Mouse (Mus musculus) limb, embryonic 15.5 days (tissue): ENCODE measurements around the gene Rpusd2. TPM values are rescaled to one million over a fixed set of nuclear protein-coding genes. Genes with fewer than 3 reads are reported as not detected.

ENCODE experiments used
- ATAC-seq: fragments of 200-750 bp; cut with Nextera tagmentation; 2 replicates; pipeline ENCODE4 v1.8.0; 2017; ENCODE audit warnings: low read depth, moderate TSS enrichment; ENCODE audit not compliant: insufficient number of reproducible peaks, low FRiP score, low TSS enrichment
- H3K27ac ChIP-seq: fragments of 300-500 bp; sonication (generic); 2 replicates; pipeline ENCODE4 v1.5.1; 2015; ENCODE audit warnings: moderate library complexity, mild to moderate bottlenecking, inconsistent platforms
- H3K27me3 ChIP-seq: fragments of 300-500 bp; sonication (generic); 2 replicates; pipeline ENCODE4 v1.6.1; 2015; ENCODE audit warnings: inconsistent platforms
- H3K36me3 ChIP-seq: fragments of 300-500 bp; sonication (generic); 2 replicates; pipeline ENCODE4 v1.6.1; 2015; ENCODE audit warnings: inconsistent platforms
- H3K4me1 ChIP-seq: fragments of 300-500 bp; sonication (generic); 2 replicates; pipeline ENCODE4 v1.6.1; 2015; ENCODE audit warnings: inconsistent platforms
- H3K4me2 ChIP-seq: fragments of 300-500 bp; sonication (generic); 2 replicates; pipeline ENCODE4 v1.6.1; 2015; ENCODE audit warnings: mild to moderate bottlenecking, inconsistent platforms
- H3K4me3 ChIP-seq: fragments of 300-500 bp; sonication (generic); 2 replicates; pipeline ENCODE4 v1.5.1; 2015; ENCODE audit warnings: mild to moderate bottlenecking, inconsistent platforms
- H3K9ac ChIP-seq: fragments of 300-500 bp; sonication (generic); 2 replicates; pipeline ENCODE4 v1.6.1; 2015; ENCODE audit warnings: inconsistent platforms
- H3K9me3 ChIP-seq: fragments of 300-500 bp; sonication (generic); 2 replicates; pipeline ENCODE4 v1.6.1; 2016; ENCODE audit warnings: inconsistent platforms
- WGBS: fragments of 180-500 bp; shearing (Covaris S2); methylation state at CpG from one replicate; pipeline ENCODE4 v1.1.7; 2015; 5-methylcytosine and 5-hydroxymethylcytosine counted together
- polyA plus RNA-seq: library from polyadenylated mRNA; unstranded; fragments of >200 nt; fragmentation: Nextera tagmentation; extraction: Ambion mirVana; gene quantifications from 2 replicates; pipeline ENCODE4 v1.2.1, GENCODE M21; 2015

Rpusd2 gene
- polyA plus RNA-seq, 1 experiment from 2014 or later: 4.1 TPM

- WGBS: 93% methylated on average over 3 of the region's 3 CpGs
- Histone ChIP-seq H3K4me1 (peaks cover 9% of the 10 kb centered on the region), H3K27me3 (no peaks in the 10 kb centered on the region), H3K27ac (no peak overlapping the region), H3K4me3 (no peak overlapping the region), H3K9me3 (no peaks in the 10 kb centered on the region), H3K4me2 (no peak overlapping the region), H3K36me3 (peaks cover 39% of the 10 kb centered on the region), H3K9ac (no peak overlapping the region)
- ATAC-seq: no peak
Observed at GRCm38 (mm10) chr2:119017647-119018046, 16.9 kb upstream of the Rpusd2 start.

DNA sequence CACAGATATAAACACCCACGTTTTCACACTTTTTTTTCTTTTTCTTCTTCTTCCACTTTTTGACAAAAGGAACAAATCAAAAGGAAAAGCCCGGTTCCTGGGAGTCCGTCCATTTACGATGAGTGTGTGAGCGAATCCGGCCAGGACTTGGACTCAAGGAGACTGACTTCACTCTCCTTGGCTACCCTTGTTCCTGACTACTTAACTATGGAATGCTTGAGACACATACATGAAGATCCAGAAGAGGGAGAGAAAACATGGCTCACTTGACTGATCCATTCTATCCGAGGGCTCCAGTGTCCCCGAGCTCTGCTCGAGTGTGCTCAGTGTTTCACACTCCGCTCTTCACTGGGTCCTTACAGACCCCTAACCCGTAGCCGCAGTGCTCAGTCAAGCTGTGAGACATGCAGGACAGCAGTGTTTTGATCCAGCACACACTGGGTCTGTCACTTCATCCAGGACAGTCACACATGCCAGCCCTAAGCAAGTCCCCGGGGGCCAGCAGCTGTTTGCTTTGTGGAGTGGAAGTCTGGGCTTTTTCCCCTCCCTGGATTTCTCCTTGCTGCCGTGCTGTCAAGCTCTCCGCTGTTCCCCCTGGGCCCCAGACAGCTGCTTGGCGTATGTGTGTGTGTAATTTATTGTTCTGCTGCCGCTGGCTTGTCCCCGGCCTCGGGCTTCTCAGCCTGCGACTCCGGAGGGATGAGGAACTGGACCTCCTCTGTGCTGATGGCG, 16.0 kb upstream of the Rpusd2 start:
- H3K9me3 ChIP-seq: no peaks in the 10 kb centered on the region
- peaks cover 9% of the 10 kb centered on the region for H3K4me1 ChIP-seq
- 43% methylated on average over 22 of the region's 22 CpGs for WGBS
- peak; percentile 80 for ATAC-seq
- H3K36me3 ChIP-seq: peaks cover 46% of the 10 kb centered on the region
- no peaks in the 10 kb centered on the region for H3K27me3 ChIP-seq
- no peak overlapping the region; the same call in 1 of the 2 replicates for H3K4me2 ChIP-seq
- peak overlapping the region; percentile 78 for H3K27ac ChIP-seq
- no peak overlapping the region for H3K9ac ChIP-seq
- H3K4me3 ChIP-seq: no peak overlapping the region

GRCm38 (mm10) chr2:119019131-119019530, 15.5 kb upstream of the Rpusd2 start:
- 0 out of 2 replicates have a peak, but pooled peaks have one; percentile 36 for ATAC-seq

GRCm38 (mm10) chr2:119019538-119019937, 15.1 kb upstream of the Rpusd2 start:
- Histone ChIP-seq H3K4me3 (no peak overlapping the region), H3K27ac (peak overlapping the region; percentile 78; the same call in 1 of the 2 replicates), H3K4me2 (no peak overlapping the region), H3K9me3 (no peaks in the 10 kb centered on the region), H3K9ac (no peak overlapping the region), H3K27me3 (no peaks in the 10 kb centered on the region), H3K36me3 (peaks cover 46% of the 10 kb centered on the region), H3K4me1 (peaks cover 9% of the 10 kb centered on the region)
- 54% methylated on average over 4 of the region's 4 CpGs for WGBS
- ATAC-seq: no peak

More at GRCm38 (mm10) chr2:119019131-119019530, 15.5 kb upstream of the Rpusd2 start:
- Histone ChIP-seq H3K36me3 (peaks cover 46% of the 10 kb centered on the region), H3K4me1 (peaks cover 9% of the 10 kb centered on the region), H3K9ac (no peak overlapping the region), H3K4me2 (no peak overlapping the region; the same call in 1 of the 2 replicates), H3K27me3 (no peaks in the 10 kb centered on the region), H3K9me3 (no peaks in the 10 kb centered on the region), H3K4me3 (no peak overlapping the region), H3K27ac (peak overlapping the region; percentile 78)
- WGBS: 8% methylated on average over 5 of the region's 5 CpGs

DNA sequence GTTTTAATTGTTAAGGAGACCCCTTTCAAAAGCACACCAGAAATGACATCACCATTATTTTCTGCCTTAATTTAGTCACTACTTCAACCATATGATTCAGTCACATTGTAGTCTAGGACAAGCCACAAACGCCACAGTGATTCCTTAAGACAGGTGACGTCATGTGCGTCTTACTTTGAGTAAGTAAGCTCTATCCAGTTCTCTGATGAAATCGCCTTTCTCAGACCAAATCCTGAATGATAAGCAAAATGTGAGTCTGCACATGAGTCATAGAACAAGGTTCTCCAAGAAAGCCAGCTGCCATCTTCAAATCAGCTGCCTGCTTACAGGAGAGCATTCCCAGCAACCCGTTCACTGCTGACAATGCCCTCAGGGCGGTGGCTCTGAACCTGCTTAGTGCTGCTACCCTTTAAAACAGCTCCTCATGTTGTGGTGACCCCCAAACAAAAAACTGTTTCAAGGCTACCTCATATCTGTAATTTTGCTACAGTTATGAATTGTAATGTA, 11.4 kb upstream of the Rpusd2 start:
- H3K4me2 ChIP-seq: no peak overlapping the region
- H3K4me1 ChIP-seq: peaks cover 9% of the 10 kb centered on the region
- WGBS: 88% methylated on average over 6 of the region's 6 CpGs
- H3K27me3 ChIP-seq: no peaks in the 10 kb centered on the region
- no peaks in the 10 kb centered on the region for H3K9me3 ChIP-seq
- no peak overlapping the region for H3K4me3 ChIP-seq
- H3K27ac ChIP-seq: no peak overlapping the region
- no peak for ATAC-seq
- H3K9ac ChIP-seq: no peak overlapping the region
- H3K36me3 ChIP-seq: peaks cover 54% of the 10 kb centered on the region

- H3K4me1 ChIP-seq: peaks cover 9% of the 10 kb centered on the region; the same call in 1 of the 2 replicates
- no peak for ATAC-seq
- no peaks in the 10 kb centered on the region for H3K27me3 ChIP-seq
- H3K36me3 ChIP-seq: peaks cover 44% of the 10 kb centered on the region
- no peak overlapping the region for H3K4me3 ChIP-seq
- no peak overlapping the region for H3K9ac ChIP-seq
- H3K27ac ChIP-seq: no peak overlapping the region
- H3K9me3 ChIP-seq: no peaks in the 10 kb centered on the region
- no peak overlapping the region for H3K4me2 ChIP-seq
- WGBS: 68% methylated on average over 9 of the region's 9 CpGs
Observed at GRCm38 (mm10) chr2:119024536-119025238, 9.9 kb upstream of the Rpusd2 start.

GRCm38 (mm10) chr2:119025239-119025616, 9.4 kb upstream of the Rpusd2 start:
- no peaks in the 10 kb centered on the region for H3K9me3 ChIP-seq
- no peak overlapping the region for H3K9ac ChIP-seq
- H3K4me3 ChIP-seq: no peak overlapping the region
- WGBS: 77% methylated on average over 4 of the region's 4 CpGs
- H3K27ac ChIP-seq: no peak overlapping the region
- H3K36me3 ChIP-seq: peaks cover 41% of the 10 kb centered on the region
- no peak for ATAC-seq
- H3K4me2 ChIP-seq: no peak overlapping the region
- peaks cover 9% of the 10 kb centered on the region; the same call in 1 of the 2 replicates for H3K4me1 ChIP-seq
- no peaks in the 10 kb centered on the region for H3K27me3 ChIP-seq

DNA sequence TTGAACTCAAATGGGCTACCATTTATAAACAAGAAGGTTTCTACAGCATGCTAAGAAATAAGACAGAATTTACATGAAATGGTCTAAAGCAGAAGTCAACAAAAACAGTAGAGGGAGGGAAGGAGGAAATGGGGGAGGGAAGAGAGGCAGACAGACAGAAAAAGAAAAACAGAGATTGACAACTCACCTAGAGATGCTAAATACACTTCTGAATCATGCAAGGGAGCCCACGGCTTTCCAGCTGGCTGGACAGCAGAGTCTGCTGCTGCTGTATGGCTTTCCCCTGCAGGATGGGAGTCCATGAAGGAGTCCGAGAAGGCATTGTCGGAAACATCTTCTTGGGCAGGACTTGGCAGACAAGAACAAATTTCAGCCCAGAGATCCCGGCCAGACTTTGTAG, 7.6 kb upstream of the Rpusd2 start:
- H3K9me3 ChIP-seq: no peaks in the 10 kb centered on the region
- H3K4me3 ChIP-seq: no peak overlapping the region
- H3K4me1 ChIP-seq: peaks cover 9% of the 10 kb centered on the region; the same call in 1 of the 2 replicates
- peaks cover 26% of the 10 kb centered on the region for H3K36me3 ChIP-seq
- H3K9ac ChIP-seq: no peak overlapping the region
- no peak for ATAC-seq
- no peak overlapping the region for H3K4me2 ChIP-seq
- no peak overlapping the region for H3K27ac ChIP-seq
- 88% methylated on average over 4 of the region's 4 CpGs for whole genome bisulfite sequencing
- H3K27me3 ChIP-seq: no peaks in the 10 kb centered on the region

- H3K27me3 ChIP-seq: no peaks in the 10 kb centered on the region
- peak within 1 kb of the TSS; percentile 60 for H3K9ac ChIP-seq
- ATAC-seq: peak; percentile 92
- peak within 1 kb of the TSS; percentile 87 for H3K4me2 ChIP-seq
- H3K36me3 ChIP-seq: peaks cover 13% of the 10 kb centered on the region; the same call in 1 of the 2 replicates
- no peaks in the 10 kb centered on the region for H3K9me3 ChIP-seq
- H3K4me1 ChIP-seq: peaks cover 9% of the 10 kb centered on the region; the same call in 1 of the 2 replicates
- peak within 1 kb of the TSS; percentile 70 for H3K4me3 ChIP-seq
- 0 out of 2 replicates have a peak within 1 kb of the TSS, but pooled peaks have one; percentile 35 for H3K27ac ChIP-seq
- under 1% methylated on average over 28 of the region's 28 CpGs for WGBS
Observed at GRCm38 (mm10) chr2:119028941-119029551, 5.5 kb upstream of the Rpusd2 start, which contains the start of gene Ccdc32. Ccdc32 (minus strand) TSS chr2:119029393.

DNA sequence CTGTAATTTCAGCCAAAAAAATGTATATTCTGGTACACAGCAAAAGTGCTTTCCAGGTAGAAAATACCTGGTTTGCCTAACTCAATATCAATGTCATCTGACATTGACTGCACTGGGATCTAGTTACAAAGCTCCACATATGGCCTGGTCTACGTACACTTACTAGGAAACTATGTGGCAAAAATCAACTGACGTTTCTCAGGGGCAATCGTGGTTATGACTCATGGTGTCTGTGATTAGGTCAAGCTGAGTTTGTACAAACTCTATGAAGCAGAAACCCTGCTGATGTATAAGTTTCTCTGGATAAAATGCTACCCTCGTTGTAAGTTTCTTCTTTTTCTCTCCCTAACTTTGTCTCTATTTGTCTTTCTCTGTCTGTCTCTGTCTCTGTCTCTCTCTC, 2.4 kb upstream of the Rpusd2 start:
- no peak for ATAC-seq
- Histone ChIP-seq H3K4me3 (no peak overlapping the region), H3K36me3 (peaks cover 6% of the 10 kb centered on the region), H3K9ac (no peak overlapping the region), H3K9me3 (no peaks in the 10 kb centered on the region), H3K4me2 (no peak overlapping the region), H3K4me1 (peaks cover 17% of the 10 kb centered on the region), H3K27ac (no peak overlapping the region), H3K27me3 (no peaks in the 10 kb centered on the region)
- 58% methylated on average over 4 of the region's 4 CpGs for WGBS

DNA sequence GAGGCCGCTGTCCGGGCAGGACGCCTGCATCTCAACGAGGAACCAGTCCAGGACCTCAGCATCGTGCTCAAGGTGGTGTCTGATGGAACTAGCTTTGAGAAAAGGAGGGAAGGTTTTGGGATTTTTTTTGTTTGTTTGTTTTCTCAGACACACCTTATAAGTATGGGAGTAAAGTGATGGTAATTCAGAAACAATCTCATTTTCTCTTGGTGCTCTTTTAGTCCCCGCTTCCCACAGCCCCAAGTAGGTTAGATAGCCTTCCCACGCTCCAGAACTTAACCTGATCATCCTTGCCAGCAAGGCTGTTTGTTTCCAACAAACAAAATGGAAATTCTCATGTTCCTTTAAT, 781 bp downstream of the Rpusd2 start:
- H3K36me3 ChIP-seq: peaks cover 26% of the 10 kb centered on the region
- no peaks in the 10 kb centered on the region for H3K27me3 ChIP-seq
- H3K9ac ChIP-seq: peak overlapping the region; percentile 64
- peak overlapping the region; percentile 85 for H3K27ac ChIP-seq
- H3K9me3 ChIP-seq: no peaks in the 10 kb centered on the region
- peak overlapping the region; percentile 82 for H3K4me2 ChIP-seq
- ATAC-seq: no peak
- H3K4me3 ChIP-seq: peak overlapping the region; percentile 94
- whole genome bisulfite sequencing: 13% methylated on average over 7 of the region's 7 CpGs
- peaks cover 8% of the 10 kb centered on the region for H3K4me1 ChIP-seq
